Mouse (Mus musculus) stomach, postnatal 0 days (tissue): Measurements from ENCODE around the gene D030056L22Rik.

Source experiments
- CTCF ChIP-seq: IDR thresholded peaks from 2 replicates; pipeline ENCODE4 v1.5.1; 2016; ENCODE audit warnings: antibody characterized with exemption, low read depth, mild to moderate bottlenecking, moderate library complexity
- EP300 ChIP-seq: optimal IDR thresholded peaks from 2 replicates; pipeline ENCODE3; 2016; ENCODE audit warnings: antibody characterized with exemption

DNA sequence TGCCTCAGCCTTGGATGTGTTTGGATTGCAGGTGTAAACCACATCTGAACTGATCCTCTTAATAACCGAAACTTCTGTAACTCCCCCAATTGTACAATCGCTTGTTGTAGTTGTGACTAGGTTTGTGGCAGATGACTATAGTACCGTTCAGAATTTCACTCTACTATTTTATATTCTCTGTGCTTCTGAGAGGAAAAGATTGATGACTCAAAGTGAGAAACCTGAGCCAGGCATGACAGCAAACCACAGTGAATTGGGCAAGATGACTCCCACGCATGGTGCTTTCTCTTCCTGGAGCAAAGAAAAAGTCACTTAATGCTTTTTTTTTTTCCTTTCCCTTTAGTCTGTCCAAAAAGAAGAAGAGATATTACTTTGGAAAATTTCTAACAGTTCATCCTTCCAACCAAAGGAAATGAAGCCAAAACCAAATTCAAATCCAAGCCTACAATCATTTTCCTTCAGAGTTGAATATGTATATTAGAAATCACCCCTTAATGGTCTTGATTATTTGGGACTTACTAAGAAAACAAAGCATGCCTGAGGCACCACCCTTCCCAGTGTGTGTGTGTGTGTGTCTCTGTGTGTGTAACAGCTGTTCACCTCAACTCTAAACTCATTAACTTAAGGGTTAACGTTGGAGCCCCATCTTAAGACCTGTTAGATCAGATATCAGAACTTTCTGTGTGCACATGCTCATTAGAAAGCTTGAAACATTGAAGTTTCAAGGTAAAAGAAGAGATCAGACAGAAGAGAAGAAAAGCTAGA lies 33.8 kb downstream of the D030056L22Rik start:
- TF ChIP-seq CTCF: no peak
- TF ChIP-seq EP300: no peak
